Mouse (Mus musculus) gastrocnemius, postnatal 10 days (tissue): ENCODE results near the gene Acss1. TPM values are rescaled to one million over a fixed set of nuclear protein-coding genes. Genes with fewer than 3 reads are reported as not detected.
A peak's percentile ranks its signal among the peaks of the same experiment; 100 is the strongest.

Experiments
- DNase-seq: peaks from one replicate; pipeline ENCODE4 v3.0.0; 2021; ENCODE audit warnings: mixed read lengths
- total RNA-seq, 2 experiments: library from RNA; stranded (reverse); gene quantifications; 2 replicates each; pipeline ENCODE4 v1.2.3; 2021

Gene Acss1
- total RNA-seq, 2 experiments from 2014 or later: 18.0 to 22.1 TPM

DNA sequence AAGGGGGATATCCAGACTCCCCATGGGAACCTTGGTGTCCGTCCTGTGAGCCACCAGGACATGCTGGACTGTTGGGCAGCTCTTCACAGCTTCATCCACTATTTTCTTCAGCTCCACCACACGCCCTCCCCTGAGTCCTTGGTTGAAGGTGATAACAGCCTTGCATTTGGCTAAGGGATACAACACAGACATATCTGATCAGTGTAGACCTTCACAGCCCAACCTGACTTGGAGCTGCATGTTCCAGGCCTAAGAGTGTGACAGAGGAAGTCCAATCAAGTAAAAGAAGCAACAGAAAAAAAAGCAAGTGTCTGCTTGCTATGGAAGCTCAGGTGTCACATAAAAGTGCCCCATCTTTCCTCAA, 29.9 kb downstream of the Acss1 start:
- DNase-seq: no peak

DNA sequence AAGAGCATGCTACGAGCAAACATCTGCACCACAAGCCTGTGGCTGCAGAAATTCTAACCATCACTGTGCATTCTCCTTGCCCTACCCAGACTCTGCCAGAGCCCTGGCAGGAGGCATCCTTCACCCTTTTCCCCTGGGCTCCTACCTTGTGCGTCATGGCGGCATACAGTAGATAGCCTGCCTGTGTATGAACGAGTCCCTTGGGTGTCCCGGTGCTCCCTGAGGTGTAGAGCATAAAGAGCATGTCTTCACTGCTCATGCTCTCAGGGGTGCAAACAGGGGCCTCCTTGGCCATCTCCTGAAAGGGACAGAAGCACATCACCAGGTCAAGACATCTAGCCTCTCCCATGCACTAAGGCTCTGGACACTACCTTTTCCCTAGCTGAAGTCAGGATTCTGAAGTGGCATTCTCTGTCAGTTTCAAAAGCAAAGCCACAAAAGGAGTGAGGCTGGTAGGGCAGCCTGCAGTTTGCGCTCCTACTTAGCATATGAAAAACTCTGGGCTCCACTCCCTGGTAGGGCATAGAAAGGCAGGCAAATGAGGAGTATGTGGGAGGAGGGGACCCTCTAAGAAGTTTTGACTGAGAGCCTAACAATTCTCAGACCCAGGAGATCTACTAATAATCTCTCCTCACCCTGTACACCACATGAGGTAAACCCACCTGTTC, 30.5 kb downstream of the Acss1 start:
- no peak for DNase-seq

DNA sequence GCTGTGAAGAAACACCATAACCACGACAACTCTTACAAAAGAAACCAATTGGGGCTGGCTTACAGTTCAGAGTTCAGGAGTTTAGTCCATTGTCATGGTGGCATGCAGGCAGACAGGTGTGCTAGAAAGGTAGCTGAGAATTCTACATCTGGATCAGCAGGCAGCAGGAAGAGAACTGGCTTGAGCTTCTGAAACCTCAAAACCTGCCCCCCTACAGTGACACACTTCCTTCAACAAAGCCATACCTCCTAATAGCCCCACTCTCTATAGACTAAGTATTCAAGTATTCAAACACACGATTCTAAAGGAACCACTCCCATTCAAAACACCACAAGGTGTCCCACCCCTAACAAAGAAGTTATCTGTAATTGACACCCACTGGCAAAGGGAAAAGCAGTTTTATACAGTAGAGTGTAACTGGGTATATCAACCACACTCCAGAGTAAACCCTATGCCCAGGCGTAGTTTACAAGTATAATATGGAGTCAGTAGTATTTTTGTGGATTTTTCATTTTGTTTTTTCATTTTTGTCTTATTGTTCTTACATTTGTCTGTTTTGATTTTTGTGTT, 32.3 kb downstream of the Acss1 start:
- DNase-seq: no peak

DNA sequence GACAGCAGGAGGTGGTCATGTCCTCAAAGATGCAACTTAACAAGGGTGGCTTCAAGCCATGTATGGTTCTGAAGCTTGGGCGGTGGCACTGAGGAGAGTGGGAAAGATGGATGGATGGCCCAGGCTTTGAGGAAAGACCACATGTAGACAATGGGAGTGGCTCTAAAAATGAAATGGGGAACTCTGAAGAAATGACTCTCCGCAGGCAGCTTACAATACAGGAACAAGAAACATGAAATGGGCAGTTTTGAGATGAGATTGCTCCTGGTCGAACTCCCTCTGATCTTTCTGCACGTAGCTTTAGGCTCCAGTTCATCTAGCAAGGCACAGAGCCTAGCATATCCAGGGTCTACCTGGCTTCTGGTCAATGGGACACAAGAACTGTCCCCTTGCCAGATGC, 39.0 kb downstream of the Acss1 start:
- no peak for DNase-seq

DNA sequence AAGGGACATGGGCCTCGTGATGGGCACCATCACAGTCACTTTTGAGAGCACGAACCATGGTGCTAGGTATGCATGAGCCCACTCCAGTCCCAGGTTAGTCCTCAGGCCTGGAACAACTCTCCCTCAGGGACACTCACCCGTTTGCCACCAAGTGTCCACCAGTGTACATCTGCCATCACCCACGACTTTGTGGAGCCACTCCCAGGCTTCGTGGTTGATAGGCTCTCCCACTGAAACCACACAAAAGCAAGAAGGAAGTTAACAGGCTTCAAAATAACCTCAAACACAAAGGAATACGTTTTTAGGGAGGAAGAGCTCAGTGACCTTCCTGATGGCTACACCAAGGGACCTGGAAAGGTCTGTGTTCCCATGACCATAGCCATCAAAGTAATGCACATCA, 41.2 kb downstream of the Acss1 start:
- DNase-seq: no peak

DNA sequence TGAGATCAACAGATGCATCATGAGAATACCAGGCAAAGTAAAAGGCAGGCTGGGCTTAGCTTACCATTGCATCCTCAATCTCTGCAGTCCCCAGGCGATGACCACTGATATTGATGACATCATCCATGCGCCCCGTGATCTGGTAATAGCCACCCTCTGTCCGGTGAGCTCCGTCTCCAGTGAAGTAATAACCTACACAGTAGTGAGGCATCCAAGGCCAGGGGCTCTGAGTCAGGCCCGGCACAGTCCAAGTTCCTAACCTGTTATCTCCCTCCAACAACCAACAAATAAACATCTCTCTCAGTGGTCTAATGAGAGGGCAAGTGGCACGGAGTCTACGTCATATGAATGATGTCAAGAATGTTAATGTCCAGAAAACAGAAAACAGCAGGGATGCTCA, 43.4 kb downstream of the Acss1 start:
- no peak for DNase-seq

DNA sequence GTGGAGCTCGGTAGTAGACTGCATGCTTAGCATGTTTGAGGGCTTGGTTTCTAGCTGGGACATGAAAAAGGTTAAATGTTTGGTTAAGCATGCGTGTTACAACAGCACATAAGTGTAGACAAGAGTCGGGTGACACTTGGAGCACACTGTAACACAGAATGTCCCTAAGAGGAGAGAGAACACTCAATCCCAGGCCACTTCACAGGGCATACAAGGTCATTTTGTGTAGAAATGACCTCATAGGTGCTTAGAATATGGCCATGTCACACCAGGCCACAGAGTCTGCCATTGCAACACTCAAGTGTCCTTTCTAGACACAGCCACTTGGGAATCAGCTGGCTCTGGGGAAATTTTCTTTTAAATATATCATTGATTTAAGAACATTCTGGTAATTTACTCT, 44.3 kb downstream of the Acss1 start:
- DNase-seq: no peak

DNA sequence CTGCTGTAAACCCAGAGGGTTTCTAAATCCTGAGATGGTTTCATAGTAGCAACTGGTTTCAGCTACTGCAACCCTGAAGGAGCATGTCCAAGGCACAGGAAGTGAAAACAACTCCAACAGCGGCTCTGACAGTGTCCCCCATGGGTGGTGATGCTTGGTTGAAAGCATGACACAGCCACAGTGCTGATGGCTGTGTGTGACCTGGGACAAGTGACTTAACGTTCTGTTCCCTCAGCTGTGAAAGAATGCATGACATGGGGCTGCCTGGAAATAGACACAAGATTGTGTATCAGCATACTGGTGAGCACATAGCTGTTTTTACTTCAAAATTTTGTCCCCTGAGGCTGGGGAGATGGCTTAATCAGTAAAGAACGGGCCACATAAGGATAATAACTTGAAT, 46.6 kb downstream of the Acss1 start:
- DNase-seq: no peak

DNA sequence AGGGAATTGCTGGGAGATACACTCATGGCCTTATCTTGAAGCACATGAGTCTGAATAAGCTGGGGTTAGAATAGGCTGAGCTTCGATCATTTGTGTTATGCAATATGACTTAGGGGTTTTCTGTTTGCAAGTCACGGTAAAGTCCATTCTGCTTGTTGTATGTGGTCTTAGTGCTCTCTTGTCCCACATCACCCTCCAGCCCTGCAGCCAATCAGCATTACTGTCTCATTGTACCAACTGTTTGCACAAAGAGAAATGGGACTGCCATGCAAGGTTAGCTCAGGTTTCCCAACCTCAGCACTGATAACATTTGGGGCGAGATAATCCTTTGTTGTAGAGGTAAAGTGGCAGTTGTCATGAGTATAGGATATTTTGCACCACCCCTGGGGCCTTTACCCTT, 58.2 kb downstream of the Acss1 start:
- DNase-seq: no peak

DNA sequence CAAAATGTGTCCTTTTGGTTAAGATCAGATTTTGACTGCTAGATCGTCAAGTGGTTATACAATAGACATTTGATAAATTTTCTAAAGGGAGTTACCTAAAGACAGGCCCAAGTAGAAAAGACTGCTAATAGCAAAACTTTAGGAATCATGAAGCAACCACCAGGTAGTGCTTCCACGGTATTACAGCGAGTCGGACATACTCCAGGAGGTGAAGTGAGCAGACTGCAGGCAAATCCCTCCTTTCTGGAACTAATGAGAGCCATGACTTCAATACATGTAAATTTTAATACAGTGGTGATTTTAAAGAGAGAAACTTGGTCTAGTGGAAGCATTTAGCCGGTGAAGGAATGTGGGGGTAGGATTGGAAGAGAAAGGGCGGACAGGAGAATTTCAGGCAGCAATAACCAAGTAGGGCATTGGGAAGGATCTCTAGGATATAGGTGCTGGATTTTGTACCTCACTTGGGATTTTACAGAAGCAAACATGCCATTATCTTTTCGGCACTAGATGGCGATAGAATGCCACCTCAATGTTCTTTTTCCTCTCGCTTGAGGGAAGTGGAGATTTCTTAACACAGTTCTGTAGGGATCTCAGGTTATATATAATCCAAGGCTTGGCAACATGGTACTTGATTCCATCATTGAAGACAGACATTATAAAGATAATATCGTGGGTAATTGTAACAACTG, 59.3 kb downstream of the Acss1 start:
- peak; percentile 33 for DNase-seq

DNA sequence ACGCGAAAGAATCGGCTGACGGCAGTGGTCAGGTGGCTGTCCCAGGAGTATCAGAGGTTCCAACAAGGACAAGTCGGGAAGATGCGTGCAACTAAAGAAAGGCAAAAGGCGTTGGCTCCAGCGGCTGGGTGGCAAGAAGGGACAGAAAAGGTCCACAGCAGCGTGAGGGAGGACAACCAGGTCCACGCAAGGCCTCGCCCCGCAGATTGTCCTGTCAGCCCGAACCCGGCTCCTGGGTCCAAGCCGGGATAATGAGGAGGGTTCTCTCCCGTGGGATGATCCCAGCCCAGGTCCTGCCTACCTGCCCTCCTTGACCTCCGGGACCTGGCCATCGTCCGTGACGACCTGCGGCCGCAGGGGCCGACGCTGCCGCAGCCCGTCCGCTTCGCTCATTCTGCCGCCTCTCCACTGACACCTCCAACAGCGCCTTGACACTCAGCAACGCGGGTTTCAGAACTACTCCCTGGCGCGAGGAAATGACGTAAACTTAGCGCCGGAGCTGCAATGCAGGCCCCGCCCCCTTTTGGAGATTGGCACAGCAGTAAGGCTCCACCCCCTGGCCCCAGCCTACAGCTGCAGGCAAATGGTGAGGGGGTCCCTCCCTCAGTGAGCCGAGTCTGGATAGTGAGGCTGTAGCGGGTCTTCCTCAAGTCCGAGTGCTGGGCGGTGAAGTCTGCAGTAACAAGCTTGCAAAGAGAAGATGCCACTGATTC, 60.1 kb downstream of the Acss1 start, which contains the start of gene Apmap:
TSS of gene Apmap (minus strand) at position 481 of the 713 bp plus-strand sequence.
- peak; percentile 98 for DNase-seq

DNA sequence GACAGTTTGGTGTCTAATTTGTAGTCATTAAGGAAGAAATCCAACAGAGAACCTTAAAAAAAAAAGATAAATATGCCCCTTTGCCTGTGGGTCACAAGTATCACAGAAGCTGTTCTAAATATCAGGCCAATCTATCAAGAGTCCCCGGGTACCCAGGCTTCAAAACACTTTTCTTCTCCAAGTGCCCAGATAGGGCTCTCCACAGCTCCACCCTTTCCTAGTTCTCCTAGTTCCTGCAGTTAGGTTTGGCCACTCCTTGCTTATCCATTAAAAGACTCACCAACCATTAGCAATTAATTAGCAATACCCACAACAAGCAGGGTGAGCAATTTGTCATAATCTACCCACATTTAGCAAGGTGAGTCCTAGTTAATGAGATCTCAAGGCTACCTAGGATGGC, 61.2 kb downstream of the Acss1 start:
- no peak for DNase-seq

DNA sequence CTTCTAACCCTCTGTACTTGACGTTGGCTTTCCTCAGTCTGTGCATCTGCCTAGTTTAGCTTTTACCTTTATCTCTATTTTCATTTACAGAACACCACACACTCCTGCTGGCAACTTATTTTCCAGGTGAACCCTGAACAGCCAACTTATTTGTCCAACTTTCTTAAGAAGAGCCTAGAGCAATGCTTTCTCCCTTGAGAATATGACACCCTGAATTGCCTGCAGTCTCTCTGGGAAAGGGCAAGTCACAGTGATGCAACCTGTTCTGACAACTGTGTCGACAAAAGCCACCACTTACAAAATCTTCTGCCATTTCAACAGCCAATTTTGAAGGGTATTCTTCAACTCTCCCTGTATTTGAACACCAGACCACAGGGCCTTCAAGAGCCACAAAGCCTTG, 63.5 kb downstream of the Acss1 start:
- no peak for DNase-seq

DNA sequence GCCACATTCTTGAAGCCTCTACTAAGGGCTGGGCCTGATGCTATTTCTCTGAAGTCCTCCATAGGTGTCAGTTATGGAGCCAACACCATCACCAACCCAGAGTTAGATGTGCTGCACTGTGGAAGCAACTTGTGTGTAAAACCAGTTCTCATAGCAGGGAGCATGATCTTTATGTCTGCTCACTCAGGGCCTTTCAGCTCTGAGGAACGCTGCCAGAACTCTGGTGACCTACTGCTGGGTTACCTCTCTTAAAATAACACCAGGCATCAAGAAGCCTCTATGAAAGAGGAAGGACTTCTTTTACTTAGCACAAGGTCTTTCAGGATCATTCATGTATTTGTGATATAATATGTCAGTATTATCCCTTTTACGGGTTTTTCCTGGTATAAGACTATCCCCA, 66.1 kb downstream of the Acss1 start:
- no peak for DNase-seq

DNA sequence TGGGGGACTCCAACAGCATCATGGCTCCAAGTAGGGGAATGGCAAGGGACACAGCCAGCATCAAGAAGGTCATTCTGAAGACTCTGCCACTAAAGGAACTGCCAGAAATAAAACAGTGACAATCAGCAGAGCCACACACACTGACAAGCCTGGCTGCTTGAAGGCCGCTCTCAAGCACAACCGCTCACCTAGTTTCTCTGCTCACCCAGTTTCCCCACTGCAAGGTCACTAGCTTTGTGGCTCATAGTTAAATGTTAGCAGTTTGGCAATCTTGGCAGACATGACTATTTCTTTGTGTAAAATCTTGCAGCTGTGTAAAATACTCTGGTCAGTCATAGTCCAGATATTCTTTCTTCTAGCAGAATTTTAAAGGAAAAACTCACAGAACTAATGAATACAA, 68.0 kb downstream of the Acss1 start:
- no peak for DNase-seq

DNA sequence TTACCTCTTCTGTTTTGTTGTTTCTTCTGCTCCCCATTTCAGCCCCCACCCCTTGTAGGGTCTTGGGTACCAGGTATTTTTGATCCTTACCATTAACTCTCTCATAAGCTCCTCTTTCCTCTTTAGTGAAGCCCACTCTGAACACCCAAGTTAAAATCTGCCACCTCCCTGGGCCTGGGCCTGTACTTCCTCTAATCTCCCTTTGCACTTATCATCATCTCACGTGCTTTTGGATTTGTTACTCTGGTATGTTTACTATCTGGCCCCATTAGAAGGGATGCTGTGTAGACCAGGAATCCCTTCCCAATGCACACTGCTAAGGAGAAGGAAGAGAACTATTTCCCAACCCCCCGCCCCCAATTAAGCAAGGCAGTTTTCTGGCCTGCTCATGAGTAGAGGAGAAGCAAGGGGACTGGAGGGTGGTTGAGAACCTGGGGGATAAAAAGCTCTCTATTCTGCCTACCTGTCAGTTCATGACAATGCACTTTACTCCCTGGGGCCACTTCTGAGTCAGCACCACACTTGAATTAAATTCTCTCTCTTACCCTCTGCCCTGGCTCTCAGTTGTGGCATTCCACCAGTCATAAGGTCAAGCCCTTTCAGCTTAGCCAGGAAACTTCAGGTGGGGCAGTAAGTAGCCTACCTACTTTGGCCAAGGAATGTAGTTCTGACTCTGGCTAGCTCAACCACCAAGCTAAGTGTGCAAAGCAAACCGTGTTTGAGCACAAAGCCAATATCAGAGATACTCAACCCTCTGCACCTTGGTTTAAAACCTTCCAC, 72.7 kb downstream of the Acss1 start:
- no peak for DNase-seq

DNA sequence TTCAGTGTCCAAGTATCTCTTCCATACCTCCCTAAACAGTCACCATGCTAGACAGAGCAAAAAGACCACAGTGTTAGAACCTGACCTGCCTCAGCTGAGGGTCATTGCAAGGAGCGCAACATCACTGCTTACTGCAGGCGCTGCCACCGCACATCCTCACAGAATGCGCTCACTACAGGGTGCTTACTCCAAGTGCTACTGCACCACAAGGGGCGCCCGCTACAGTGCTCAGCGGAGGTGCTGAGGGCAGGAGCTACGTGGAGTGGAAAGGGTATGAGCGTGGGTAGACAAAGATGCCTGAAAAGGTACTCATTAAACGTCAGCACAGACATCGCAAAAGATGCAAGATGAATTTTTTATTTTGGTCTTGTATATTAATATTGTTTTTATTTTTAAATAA, 79.2 kb downstream of the Acss1 start:
- no peak for DNase-seq

DNA sequence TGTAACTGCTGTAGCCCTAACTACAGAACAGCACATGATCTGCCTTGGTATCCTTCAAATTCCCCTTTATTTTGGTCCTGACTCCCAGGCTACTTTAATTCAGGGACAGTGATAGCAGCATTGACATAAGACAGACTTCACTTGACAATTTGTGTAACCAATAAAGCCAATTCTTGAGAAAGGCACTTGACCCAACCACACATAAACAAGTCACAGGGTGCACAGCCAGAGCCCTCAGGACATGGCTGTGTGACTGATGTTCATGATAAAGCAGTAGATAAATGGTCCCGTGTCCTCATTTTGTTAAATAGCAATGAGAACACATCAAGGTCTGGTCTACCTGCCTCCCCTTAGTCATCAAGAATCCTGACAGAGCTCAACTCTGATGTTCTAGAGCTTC, 88.7 kb downstream of the Acss1 start:
- DNase-seq: no peak

DNA sequence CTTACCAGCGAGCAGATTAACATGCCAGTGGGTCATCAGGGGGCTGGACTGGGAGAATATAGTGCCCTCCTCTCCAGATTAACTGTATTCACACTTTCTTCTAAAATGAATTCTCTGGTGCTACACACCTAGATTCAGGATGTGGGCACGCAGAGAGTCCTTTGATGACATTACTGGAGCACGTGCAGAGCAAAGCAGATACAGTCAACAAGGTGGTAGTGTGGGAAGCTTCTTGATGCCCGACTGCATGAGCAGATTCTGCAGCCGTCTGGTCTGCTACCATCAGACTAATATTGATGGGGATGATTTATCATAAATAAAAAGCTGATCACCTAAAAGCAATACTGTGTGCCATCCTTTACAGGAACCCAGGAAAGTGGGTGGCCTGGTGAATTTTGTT, 89.7 kb downstream of the Acss1 start:
- DNase-seq: no peak

DNA sequence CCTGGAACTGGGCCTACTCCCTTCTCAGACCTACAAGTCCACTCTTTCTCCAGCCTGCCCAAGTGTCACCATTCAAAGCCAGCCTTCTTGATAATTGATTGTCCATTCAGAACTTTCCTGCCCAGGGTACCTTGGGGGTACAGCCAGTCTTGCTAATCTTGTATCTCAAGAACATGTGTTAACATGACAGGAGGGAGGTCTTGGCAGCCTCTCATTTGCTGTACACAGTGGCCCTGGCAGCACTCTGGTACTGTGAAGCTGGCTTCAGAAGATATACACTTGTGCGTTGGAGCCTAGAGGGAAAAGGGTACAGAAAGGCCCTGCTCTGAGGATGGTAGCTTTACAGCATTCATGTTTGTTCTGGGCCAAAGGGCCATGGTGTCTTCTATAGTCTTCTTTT, 92.0 kb downstream of the Acss1 start:
- no peak for DNase-seq

DNA sequence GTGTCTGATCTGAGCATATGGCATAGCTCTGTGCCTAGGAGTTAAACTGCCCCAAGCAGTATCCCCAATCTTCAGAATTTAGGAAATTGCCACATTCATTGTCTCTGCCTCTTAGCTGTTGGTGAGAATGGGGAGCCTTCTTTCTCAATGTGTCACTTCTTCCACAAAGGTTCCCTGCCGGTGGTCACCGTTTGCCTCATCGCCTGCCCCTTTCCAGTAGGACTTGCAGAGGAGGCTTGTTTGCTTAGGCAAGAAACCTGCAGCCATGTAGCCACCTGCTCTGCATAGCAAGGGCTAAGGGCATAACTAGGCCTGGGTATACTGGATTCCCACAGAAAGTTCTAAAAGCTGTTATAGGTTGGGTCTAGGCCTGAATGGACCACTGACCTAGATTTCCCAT, 95.8 kb downstream of the Acss1 start:
- DNase-seq: no peak

DNA sequence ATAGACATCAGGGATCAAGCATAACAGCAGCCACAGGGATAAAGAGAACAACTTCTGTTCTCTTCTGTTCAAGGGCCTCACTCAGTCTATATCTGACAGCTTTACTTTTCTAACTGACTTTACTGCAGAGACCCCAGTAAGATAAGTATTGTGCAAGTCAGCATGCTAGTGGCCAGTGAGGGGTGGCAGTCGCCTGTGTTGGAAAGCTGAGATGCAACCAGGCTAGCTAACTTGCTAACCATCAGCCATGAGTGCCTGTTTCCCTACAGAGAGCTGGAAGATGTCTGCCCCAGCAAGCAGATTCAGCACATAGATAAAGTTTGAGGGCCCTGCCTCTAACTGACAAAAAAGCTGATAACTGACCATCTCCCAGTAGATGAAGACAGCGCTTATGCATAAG, 97.5 kb downstream of the Acss1 start:
- DNase-seq: no peak
